Mouse (Mus musculus): ENCODE measurements around the gene Ptov1.

DNA sequence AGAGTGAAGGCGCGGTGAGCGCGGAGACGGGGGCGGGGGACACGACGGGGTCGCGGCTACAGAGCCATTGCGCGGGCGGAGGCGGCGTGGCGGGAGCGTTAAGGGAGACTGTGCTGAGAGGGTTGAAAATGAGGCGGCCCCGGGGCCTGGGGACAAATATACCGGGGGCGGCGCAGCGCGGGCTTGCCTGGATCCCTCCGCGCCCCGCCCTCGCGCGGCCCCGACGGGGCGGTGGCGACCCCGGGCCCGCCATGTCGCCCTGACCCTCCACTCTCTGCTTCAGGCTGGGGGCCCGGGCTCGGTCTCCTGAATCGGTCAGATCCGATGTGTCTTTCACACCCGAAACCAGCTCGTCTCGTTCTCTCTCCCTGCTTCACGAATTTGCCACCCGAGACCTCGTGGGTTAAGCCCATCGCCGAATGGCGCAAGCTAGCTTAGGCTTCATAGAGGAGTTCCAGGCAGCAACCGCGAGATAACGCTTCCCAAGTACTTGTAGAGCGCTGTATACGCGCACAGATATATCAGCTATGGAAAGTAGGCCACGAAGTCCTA lies 53.0 kb downstream of the Ptov1 start, which contains the start of gene Atf5:
- TF ChIP-seq CTCF (IDR thresholded peaks at IDR 0.05; ENCODE audit: low read depth, low read length) (no peak), POLR2AphosphoS5 (IDR thresholded peaks at IDR 0.05; ENCODE audit: insufficient replicate concordance, low read depth, low read length) (no peak), TAL1 (conservative IDR thresholded peaks at IDR 0.05; ENCODE audit: low read depth, low read length) (no peak)
